Mouse (Mus musculus): ENCODE measurements at regions not wholly inside any gene's neighbourhood (a gene's known extent, or its start where the extent isn't known, plus 50 kb on each side); places are given as distances from the start of the nearest gene placed in this dataset.

- no peak for ATAC-seq (ENCODE audit: low FRiP score)
- H3K4me2 ChIP-seq (replicated peaks), result no peak overlapping the region
- no peaks in the 10 kb centered on the region for H3K36me3 ChIP-seq (replicated peaks; ENCODE audit: control insufficient read depth, insufficient read depth)
- H3K9ac ChIP-seq, result no peak overlapping the region
- H3K9me3 ChIP-seq (ENCODE audit: control insufficient read depth, low read length), result no peaks in the 10 kb centered on the region
- no peak overlapping the region for H3K4me3 ChIP-seq (replicated peaks; ENCODE audit: low read length)
- peaks cover 20% of the 10 kb centered on the region for H3K27me3 ChIP-seq (ENCODE audit: control insufficient read depth, insufficient read depth, low read length)
- DNase-seq (ENCODE audit: low spot score), result no peak
- no peak overlapping the region for H3K27ac ChIP-seq
- WGBS, result 92% methylated on average over 1 of the region's 1 CpGs
- H3K4me1 ChIP-seq (replicated peaks; ENCODE audit: control insufficient read depth, insufficient read depth, low read length), result peaks cover 6% of the 10 kb centered on the region
Observed at GRCm38 (mm10) chr10:120726369-120726768, 172.5 kb downstream of the Msrb3 start.

GRCm38 (mm10) chr10:120721956-120722532 is 176.9 kb downstream of the Msrb3 start:
- Histone ChIP-seq H3K36me3 (replicated peaks; ENCODE audit: control insufficient read depth, insufficient read depth) (no peaks in the 10 kb centered on the region), H3K27ac (no peak overlapping the region), H3K9ac (peak overlapping the region; percentile 51), H3K4me3 (replicated peaks; ENCODE audit: low read length) (peak overlapping the region; percentile 30), H3K4me2 (replicated peaks) (peak overlapping the region; percentile 63), H3K4me1 (replicated peaks; ENCODE audit: control insufficient read depth, insufficient read depth, low read length) (peaks cover 6% of the 10 kb centered on the region), H3K27me3 (ENCODE audit: control insufficient read depth, insufficient read depth, low read length) (peaks cover 34% of the 10 kb centered on the region), H3K9me3 (ENCODE audit: control insufficient read depth, low read length) (no peaks in the 10 kb centered on the region)
- no peak for DNase-seq (ENCODE audit: low spot score)
- WGBS, result 4% methylated on average over 15 of the region's 15 CpGs
- no peak for ATAC-seq (ENCODE audit: low FRiP score)

- H3K27ac ChIP-seq, result no peak overlapping the region
- no peak for ATAC-seq (ENCODE audit: low FRiP score)
- WGBS, result 29% methylated on average over 3 of the region's 3 CpGs
Observed at GRCm38 (mm10) chr10:120720981-120721380, 177.9 kb downstream of the Msrb3 start.

DNA sequence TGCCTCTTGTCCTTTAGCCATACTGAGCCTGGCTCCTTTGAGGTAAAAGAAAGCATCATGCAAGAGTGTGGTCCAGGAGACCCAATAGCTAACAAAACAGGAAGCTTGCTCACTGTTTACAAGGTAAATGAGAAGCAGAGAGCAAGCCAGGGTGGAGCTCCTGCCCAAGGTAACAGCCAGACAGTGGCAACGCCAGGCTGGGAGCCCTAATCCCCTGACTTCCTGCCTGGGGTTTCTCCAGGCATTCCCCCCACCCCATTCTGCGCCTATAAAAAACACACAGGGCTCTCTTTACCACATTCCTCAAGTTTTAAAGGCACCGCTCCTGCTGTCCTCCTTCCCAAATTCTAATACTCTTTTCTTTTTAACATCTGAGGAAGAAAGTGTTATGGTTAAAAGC is 178.8 kb downstream of the Msrb3 start:
- no peak overlapping the region for H3K4me3 ChIP-seq (replicated peaks; ENCODE audit: low read length)
- whole genome bisulfite sequencing, result 31% methylated on average over 3 of the region's 3 CpGs
- no peak for ATAC-seq (ENCODE audit: low FRiP score)
- H3K27me3 ChIP-seq (ENCODE audit: control insufficient read depth, insufficient read depth, low read length), result peaks cover 34% of the 10 kb centered on the region
- no peak overlapping the region for H3K27ac ChIP-seq
- H3K4me1 ChIP-seq (replicated peaks; ENCODE audit: control insufficient read depth, insufficient read depth, low read length), result peaks cover 6% of the 10 kb centered on the region
- no peak overlapping the region for H3K4me2 ChIP-seq (replicated peaks)
- no peaks in the 10 kb centered on the region for H3K9me3 ChIP-seq (ENCODE audit: control insufficient read depth, low read length)
- no peaks in the 10 kb centered on the region for H3K36me3 ChIP-seq (replicated peaks; ENCODE audit: control insufficient read depth, insufficient read depth)
- no peak overlapping the region for H3K9ac ChIP-seq
- no peak for DNase-seq (ENCODE audit: low spot score)

More at GRCm38 (mm10) chr10:120720981-120721380, 177.9 kb downstream of the Msrb3 start:
- H3K9ac ChIP-seq, result no peak overlapping the region
- no peak overlapping the region for H3K4me2 ChIP-seq (replicated peaks)
- H3K36me3 ChIP-seq (replicated peaks; ENCODE audit: control insufficient read depth, insufficient read depth), result no peaks in the 10 kb centered on the region
- no peak for DNase-seq (ENCODE audit: low spot score)
- H3K4me1 ChIP-seq (replicated peaks; ENCODE audit: control insufficient read depth, insufficient read depth, low read length), result peaks cover 6% of the 10 kb centered on the region
- H3K27me3 ChIP-seq (ENCODE audit: control insufficient read depth, insufficient read depth, low read length), result peaks cover 34% of the 10 kb centered on the region
- no peak overlapping the region for H3K4me3 ChIP-seq (replicated peaks; ENCODE audit: low read length)
- H3K9me3 ChIP-seq (ENCODE audit: control insufficient read depth, low read length), result no peaks in the 10 kb centered on the region

DNA sequence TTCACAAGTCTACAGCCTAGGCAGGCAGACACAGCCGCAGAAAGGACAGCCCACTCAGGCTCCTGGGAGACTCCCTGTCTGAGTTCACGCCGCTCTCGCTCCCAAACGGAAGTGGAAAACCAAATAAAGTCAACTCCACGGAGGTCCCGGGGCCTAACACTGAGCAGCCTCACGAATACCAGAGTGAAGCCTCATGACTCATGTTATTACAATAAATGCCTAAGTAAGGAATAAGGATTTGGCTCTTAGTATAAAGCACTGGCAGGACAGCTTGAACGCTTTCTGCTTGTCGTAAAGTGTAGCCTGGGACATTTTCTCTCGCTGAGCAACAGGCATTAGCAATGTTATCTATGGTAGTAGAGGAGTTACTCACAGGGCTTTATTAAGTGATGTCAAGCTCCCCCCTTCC is 181.7 kb downstream of the Msrb3 start:
- 72% methylated on average over 11 of the region's 11 CpGs for WGBS
- Histone ChIP-seq H3K9ac (no peak overlapping the region), H3K27ac (no peak overlapping the region), H3K4me2 (replicated peaks) (no peak overlapping the region), H3K9me3 (ENCODE audit: control insufficient read depth, low read length) (no peaks in the 10 kb centered on the region), H3K36me3 (replicated peaks; ENCODE audit: control insufficient read depth, insufficient read depth) (no peaks in the 10 kb centered on the region), H3K4me3 (replicated peaks; ENCODE audit: low read length) (no peak overlapping the region), H3K27me3 (ENCODE audit: control insufficient read depth, insufficient read depth, low read length) (peaks cover 14% of the 10 kb centered on the region; the same call in 1 of the 2 replicates), H3K4me1 (replicated peaks; ENCODE audit: control insufficient read depth, insufficient read depth, low read length) (peaks cover 3% of the 10 kb centered on the region)
- ATAC-seq (ENCODE audit: low FRiP score) (no peak), DNase-seq (ENCODE audit: low spot score) (no peak)

GRCm38 (mm10) chr10:120716391-120716790 is 182.5 kb downstream of the Msrb3 start:
- Histone ChIP-seq H3K27ac (no peak overlapping the region), H3K36me3 (replicated peaks; ENCODE audit: control insufficient read depth, insufficient read depth) (no peaks in the 10 kb centered on the region), H3K9me3 (ENCODE audit: control insufficient read depth, low read length) (no peaks in the 10 kb centered on the region), H3K4me3 (replicated peaks; ENCODE audit: low read length) (no peak overlapping the region), H3K4me2 (replicated peaks) (no peak overlapping the region), H3K9ac (no peak overlapping the region), H3K27me3 (ENCODE audit: control insufficient read depth, insufficient read depth, low read length) (peaks cover 14% of the 10 kb centered on the region; the same call in 1 of the 2 replicates), H3K4me1 (replicated peaks; ENCODE audit: control insufficient read depth, insufficient read depth, low read length) (no peaks in the 10 kb centered on the region)
- 63% methylated on average over 6 of the region's 6 CpGs for WGBS
- DNase-seq (ENCODE audit: low spot score), result no peak
- no peak for ATAC-seq (ENCODE audit: low FRiP score)

- Histone ChIP-seq H3K9ac (0 out of 2 replicates have a peak overlapping the region, but pooled peaks have one; percentile 3), H3K4me2 (replicated peaks) (peak overlapping the region; percentile 2), H3K9me3 (ENCODE audit: control insufficient read depth, low read length) (no peaks in the 10 kb centered on the region), H3K36me3 (replicated peaks; ENCODE audit: control insufficient read depth, insufficient read depth) (no peaks in the 10 kb centered on the region), H3K27ac (no peak overlapping the region), H3K4me1 (replicated peaks; ENCODE audit: control insufficient read depth, insufficient read depth, low read length) (peaks cover 6% of the 10 kb centered on the region), H3K4me3 (replicated peaks; ENCODE audit: low read length) (no peak overlapping the region), H3K27me3 (ENCODE audit: control insufficient read depth, insufficient read depth, low read length) (no peaks in the 10 kb centered on the region)
- 21% methylated on average over 20 of the region's 20 CpGs for WGBS
- no peak for ATAC-seq (ENCODE audit: low FRiP score)
- DNase-seq (ENCODE audit: low spot score), result no peak
Observed at GRCm38 (mm10) chr10:120707771-120708750, 190.8 kb downstream of the Msrb3 start.

- H3K4me1 ChIP-seq (replicated peaks; ENCODE audit: control insufficient read depth, insufficient read depth, low read length), result peaks cover 6% of the 10 kb centered on the region
- DNase-seq (ENCODE audit: low spot score) (no peak), ATAC-seq (ENCODE audit: low FRiP score) (no peak)
- no peaks in the 10 kb centered on the region for H3K36me3 ChIP-seq (replicated peaks; ENCODE audit: control insufficient read depth, insufficient read depth)
- H3K27ac ChIP-seq, result no peak overlapping the region
- H3K4me2 ChIP-seq (replicated peaks), result no peak overlapping the region
- no peaks in the 10 kb centered on the region for H3K9me3 ChIP-seq (ENCODE audit: control insufficient read depth, low read length)
- no peaks in the 10 kb centered on the region for H3K27me3 ChIP-seq (ENCODE audit: control insufficient read depth, insufficient read depth, low read length)
- H3K4me3 ChIP-seq (replicated peaks; ENCODE audit: low read length), result no peak overlapping the region
- H3K9ac ChIP-seq, result no peak overlapping the region
- 7% methylated on average over 7 of the region's 7 CpGs for WGBS
Observed at GRCm38 (mm10) chr10:120706684-120707290, 192.1 kb downstream of the Msrb3 start.

DNA sequence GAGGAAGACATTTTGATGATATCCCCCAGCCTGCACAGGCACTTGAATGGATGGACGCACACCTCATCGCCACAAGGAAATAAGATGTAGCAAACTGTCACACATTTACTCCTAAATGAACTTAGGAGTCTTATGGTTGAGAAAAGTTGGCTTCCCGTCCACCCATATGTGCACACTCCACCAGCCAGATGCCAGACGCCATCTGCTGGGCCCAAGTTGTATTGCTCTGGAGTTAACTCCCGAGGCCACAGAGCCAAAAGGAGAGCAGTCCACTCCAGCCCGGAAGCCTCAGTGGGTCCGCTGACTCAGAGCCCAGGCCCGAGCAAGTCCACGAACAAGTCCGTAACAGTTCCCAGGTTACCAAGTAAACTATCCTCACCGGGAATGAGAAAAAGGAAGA is 197.1 kb downstream of the Msrb3 start:
- Histone ChIP-seq H3K4me1 (replicated peaks; ENCODE audit: control insufficient read depth, insufficient read depth, low read length) (no peaks in the 10 kb centered on the region), H3K27me3 (ENCODE audit: control insufficient read depth, insufficient read depth, low read length) (no peaks in the 10 kb centered on the region), H3K36me3 (replicated peaks; ENCODE audit: control insufficient read depth, insufficient read depth) (no peaks in the 10 kb centered on the region), H3K4me2 (replicated peaks) (no peak overlapping the region), H3K9ac (no peak overlapping the region), H3K27ac (no peak overlapping the region), H3K4me3 (replicated peaks; ENCODE audit: low read length) (no peak overlapping the region), H3K9me3 (ENCODE audit: control insufficient read depth, low read length) (no peaks in the 10 kb centered on the region)
- DNase-seq (ENCODE audit: low spot score) (peak; percentile 82), ATAC-seq (ENCODE audit: low FRiP score) (no peak; the same call in 1 of the 2 replicates)
- WGBS, result 22% methylated on average over 11 of the region's 11 CpGs

Measured in hindbrain, embryonic 14.5 days (tissue).